Mouse (Mus musculus) MEL (cell line): ENCODE results near the gene P2rx6. TPM values are rescaled to one million over a fixed set of nuclear protein-coding genes. Genes with fewer than 3 reads are reported as not detected.

Experiments
- DNase-seq: peaks from one replicate; pipeline ENCODE4 v3.0.0; 2011; ENCODE audit warnings: low read depth, low spot score
- H3K27ac ChIP-seq: 2 replicates; pipeline ENCODE4 v1.5.1; 2012; ENCODE audit warnings: low read depth, mild to moderate bottlenecking, control low read depth, low read length, moderate library complexity; ENCODE audit not compliant: control insufficient read depth
- H3K27me3 ChIP-seq, 2 experiments: fragments of 150-350 bp in 1 of 2; sonication (generic) in 1 of 2; 2 replicates each; pipeline ENCODE4 v1.6.1; 2012; ENCODE audit warnings: low read length in 2 of 2, mild to moderate bottlenecking in 2 of 2, improper control_type of control experiment in 1 of 2, moderate library complexity in 1 of 2; ENCODE audit not compliant: insufficient read depth in 2 of 2, control insufficient read depth in 1 of 2
- H3K36me3 ChIP-seq, 2 experiments: 2 replicates each; pipeline ENCODE4 v1.6.1; 2012 to 2014; ENCODE audit warnings: low read length in 2 of 2, improper control_type of control experiment in 1 of 2, inconsistent platforms in 1 of 2, mild to moderate bottlenecking in 1 of 2; ENCODE audit not compliant: insufficient read depth in 2 of 2, control insufficient read depth in 1 of 2
- H3K4me1 ChIP-seq, 2 experiments: fragments of 150-350 bp in 1 of 2; sonication (generic) in 1 of 2; 2 replicates each; pipeline ENCODE4 v1.6.1; 2012; ENCODE audit warnings: low read length in 2 of 2, improper control_type of control experiment in 1 of 2, mild to moderate bottlenecking in 1 of 2; ENCODE audit not compliant: insufficient read depth in 2 of 2, control insufficient read depth in 1 of 2
- H3K4me3 ChIP-seq, 2 experiments: fragments of 150-350 bp in 1 of 2; sonication (generic) in 1 of 2; 2 replicates each; pipeline ENCODE4 v1.5.1; 2012; ENCODE audit warnings: low read depth in 2 of 2, low read length in 2 of 2, mild to moderate bottlenecking in 2 of 2, moderate library complexity in 2 of 2, control low read depth in 1 of 2, improper control_type of control experiment in 1 of 2; ENCODE audit not compliant: control insufficient read depth in 1 of 2, insufficient read depth in 1 of 2
- H3K79me2 ChIP-seq: 2 replicates; pipeline ENCODE4 v1.6.1; 2012; ENCODE audit warnings: mild to moderate bottlenecking, low read length, moderate library complexity; ENCODE audit not compliant: control insufficient read depth, poor library complexity, insufficient read depth
- H3K9ac ChIP-seq: 2 replicates; pipeline ENCODE4 v1.6.1; 2012; ENCODE audit warnings: low read depth, mild to moderate bottlenecking, control low read depth, low read length, moderate library complexity; ENCODE audit not compliant: control insufficient read depth, poor library complexity, severe bottlenecking
- H3K9me3 ChIP-seq: fragments of 150-350 bp; sonication (generic); replicated peaks from 2 replicates; pipeline ENCODE4 v1.6.1; 2012; ENCODE audit warnings: mild to moderate bottlenecking, low read length, improper control_type of control experiment, moderate library complexity; ENCODE audit not compliant: insufficient read depth
- CHD1 ChIP-seq: IDR thresholded peaks from 2 replicates; pipeline ENCODE4 v1.6.1; 2012; ENCODE audit warnings: low read depth, mild to moderate bottlenecking, inconsistent platforms, low read length, improper control_type of control experiment
- CHD2 ChIP-seq: IDR thresholded peaks from 2 replicates; pipeline ENCODE4 v1.6.1; 2011; ENCODE audit warnings: low read length, improper control_type of control experiment
- CTCF ChIP-seq, 3 experiments: IDR thresholded peaks in 2 of 3; conservative IDR thresholded peaks in 1 of 3; 2 replicates each; pipeline ENCODE4 v1.5.1; 2011 to 2012; ENCODE audit warnings: low read length in 3 of 3, low read depth in 2 of 3, mild to moderate bottlenecking in 2 of 3, improper control_type of control experiment in 1 of 3, inconsistent platforms in 1 of 3, mixed read lengths in 1 of 3, moderate library complexity in 1 of 3; ENCODE audit not compliant: control insufficient read depth in 1 of 3, insufficient read depth in 1 of 3, poor library complexity in 1 of 3, severe bottlenecking in 1 of 3
- KAT2A ChIP-seq: conservative IDR thresholded peaks from 2 replicates; pipeline ENCODE4 v1.6.1; 2012; ENCODE audit warnings: low read depth, low read length, improper control_type of control experiment, inconsistent platforms
- MAFK ChIP-seq: IDR thresholded peaks from 2 replicates; pipeline ENCODE4 v1.6.1; 2011; ENCODE audit warnings: low read depth, mild to moderate bottlenecking, low read length, improper control_type of control experiment, borderline replicate concordance
- MAX ChIP-seq: IDR thresholded peaks from 2 replicates; pipeline ENCODE4 v1.6.1; 2011; ENCODE audit warnings: low read length, improper control_type of control experiment
- MEF2A ChIP-seq: IDR thresholded peaks from 2 replicates; pipeline ENCODE4 v1.6.1; 2014; ENCODE audit warnings: low read depth, mild to moderate bottlenecking, inconsistent platforms, low read length, improper control_type of control experiment; ENCODE audit not compliant: poor library complexity, insufficient replicate concordance, severe bottlenecking; ENCODE audit errors: extremely low read depth
- POLR2AphosphoS5 ChIP-seq: IDR thresholded peaks from 2 replicates; pipeline ENCODE4 v1.6.1; 2012; ENCODE audit warnings: low read depth, borderline replicate concordance, mild to moderate bottlenecking, inconsistent platforms, low read length, moderate library complexity, mixed read lengths
- RAD21 ChIP-seq: IDR thresholded peaks from 2 replicates; pipeline ENCODE4 v1.6.1; 2011; ENCODE audit warnings: mild to moderate bottlenecking, low read depth, low read length, improper control_type of control experiment
- RCOR1 ChIP-seq: IDR thresholded peaks from 2 replicates; pipeline ENCODE4 v1.6.1; 2012; ENCODE audit warnings: low read depth, mild to moderate bottlenecking, inconsistent platforms, low read length, improper control_type of control experiment
- SMC3 ChIP-seq: IDR thresholded peaks from 2 replicates; pipeline ENCODE4 v1.6.1; 2011; ENCODE audit warnings: low read depth, low read length, improper control_type of control experiment
- TBP ChIP-seq: IDR thresholded peaks from 2 replicates; pipeline ENCODE4 v1.8.0; 2011; ENCODE audit warnings: low read depth, low read length, improper control_type of control experiment
- USF2 ChIP-seq, 2 experiments: IDR thresholded peaks; 2 replicates each; pipeline ENCODE4 v1.6.1; 2011 to 2012; ENCODE audit warnings: improper control_type of control experiment in 2 of 2, low read length in 2 of 2, borderline replicate concordance in 1 of 2, inconsistent platforms in 1 of 2, low read depth in 1 of 2, mild to moderate bottlenecking in 1 of 2; ENCODE audit not compliant: insufficient read depth in 1 of 2
- ZNF384 ChIP-seq: IDR thresholded peaks from 2 replicates; pipeline ENCODE4 v1.6.1; 2012; ENCODE audit warnings: low read depth, mild to moderate bottlenecking, inconsistent platforms, low read length, improper control_type of control experiment
- polyA plus RNA-seq, 2 experiments: library from polyadenylated mRNA; stranded (reverse) in 1 of 2; unstranded in 1 of 2; fragments of >175 nt in 1 of 2; fragments of >200 nt in 1 of 2; gene quantifications; 2 replicates each; pipeline versions ENCODE4 v1.2.1 to v1.2.4; 2012; ENCODE audit warnings: low replicate concordance in 2 of 2, low read depth in 1 of 2; ENCODE audit not compliant: insufficient read length in 2 of 2, insufficient read depth in 1 of 2, missing spikeins in 1 of 2
- total RNA-seq: library from RNA; depleted of rRNA; stranded (reverse); fragments of 300-350 nt; gene quantifications from 2 replicates; pipeline ENCODE4 v1.2.3, GENCODE M21; 2012; rRNA removed

The P2rx6 gene
- total and polyA plus RNA-seq, 3 experiments, result 0.04 to 0.38 TPM; not detected in 1

DNA sequence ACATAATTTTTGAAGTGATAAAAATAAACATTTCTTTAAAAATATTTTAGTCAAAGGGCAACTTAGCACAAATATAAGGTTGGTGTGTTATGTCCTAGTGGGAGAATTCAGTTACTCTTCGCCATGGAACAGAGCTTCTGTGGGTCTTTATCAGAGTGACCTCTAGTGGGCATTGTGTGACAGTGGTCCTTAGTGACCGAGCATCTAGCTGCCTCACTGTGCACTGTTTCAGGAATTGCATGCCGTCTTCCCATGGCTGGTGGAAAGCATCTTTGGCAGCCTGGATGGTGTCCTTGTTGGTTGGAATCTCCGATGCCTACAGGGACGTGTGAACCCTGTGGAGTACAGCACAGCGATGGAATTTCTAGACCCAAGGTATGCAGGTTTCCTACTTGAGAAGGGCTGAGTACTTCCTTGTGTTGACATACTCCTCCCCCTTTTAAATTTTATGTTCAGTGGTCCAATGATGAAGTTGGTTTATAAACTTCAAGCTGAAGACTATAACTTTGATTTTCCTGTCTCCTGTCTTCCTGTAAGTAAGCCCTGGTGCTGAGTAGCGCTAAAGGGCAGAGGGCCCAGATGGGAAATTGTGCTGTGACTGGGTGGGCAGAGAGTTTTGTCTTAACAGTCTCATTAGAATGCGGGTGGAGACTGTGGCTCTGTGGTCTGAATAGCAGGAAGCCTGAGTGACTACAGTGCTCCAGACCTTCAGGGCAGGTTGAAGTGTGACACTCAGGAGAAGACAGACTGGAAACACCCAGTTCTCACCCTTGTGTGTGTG, 64.0 kb downstream of the P2rx6 start:
- no peak overlapping the region for H3K9ac ChIP-seq
- no peaks in the 10 kb centered on the region for H3K4me1 ChIP-seq
- peaks cover 0 to 18% of the 10 kb centered on the region in 2 experiments; a peak in 3 of 4 replicates for H3K36me3 ChIP-seq
- peak; percentile 47 for DNase-seq
- H3K4me3 ChIP-seq, result no peak overlapping the region
- no peaks in the 10 kb centered on the region for H3K9me3 ChIP-seq
- no peak overlapping the region for H3K27ac ChIP-seq
- peak; percentile 39 for TF ChIP-seq RAD21
- TF ChIP-seq SMC3, result peak; percentile 31
- no peak for TF ChIP-seq RCOR1
- peak; percentile 42 to 62 (median 56); a peak in 5 of 6 replicates for TF ChIP-seq CTCF (IDR thresholded peaks at IDR 0.05 in 2 of 3, conservative IDR thresholded peaks at IDR 0.05 in 1 of 3; ENCODE audit: control insufficient read depth in 1 of 3, insufficient read depth in 1 of 3, low read depth in 2 of 3, low read length in 3 of 3, poor library complexity in 1 of 3, severe bottlenecking in 1 of 3)
- TF ChIP-seq POLR2AphosphoS5, result no peak
- TF ChIP-seq, all 39 proteins: peak for 3
- Histone ChIP-seq H3K79me2 (no peaks in the 10 kb centered on the region; the same call in 1 of the 2 replicates), H3K27me3 (no peaks in the 10 kb centered on the region)

DNA sequence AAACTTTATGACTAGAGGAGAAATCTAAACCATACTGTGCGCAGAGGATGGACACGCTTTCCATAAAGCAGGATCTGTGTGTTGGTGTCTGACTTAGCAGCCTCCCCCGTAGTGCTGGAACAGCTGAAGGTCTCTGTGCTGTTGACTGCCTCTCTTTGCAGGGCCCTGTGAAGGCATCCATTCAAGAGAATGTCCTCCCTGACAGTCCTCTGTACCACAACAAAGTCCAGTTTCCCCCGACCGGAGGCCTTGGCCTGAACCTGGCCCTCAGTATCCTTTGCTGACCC, 64.5 kb downstream of the P2rx6 start:
- Histone ChIP-seq H3K36me3 (peaks cover 0 to 16% of the 10 kb centered on the region in 2 experiments; a peak in 3 of 4 replicates), H3K27me3 (no peaks in the 10 kb centered on the region), H3K27ac (no peak overlapping the region), H3K79me2 (no peaks in the 10 kb centered on the region), H3K4me3 (no peak overlapping the region), H3K9ac (no peak overlapping the region), H3K9me3 (no peaks in the 10 kb centered on the region), H3K4me1 (no peaks in the 10 kb centered on the region)
- no peak for DNase-seq
- TF ChIP-seq KAT2A (no peak), RAD21 (no peak), MEF2A (no peak), USF2 (IDR thresholded peaks at IDR 0.05; ENCODE audit: borderline replicate concordance in 1 of 2, insufficient read depth in 1 of 2, low read depth in 1 of 2, low read length in 2 of 2) (no peak), MAFK (no peak), MAX (no peak), ZNF384 (no peak), CHD2 (no peak), CHD1 (no peak), TBP (no peak)

Other genes starting within 250 kb of the P2rx6 start
- gene Serpind1, start 230.5 kb upstream of the P2rx6 start, total RNA-seq, result not detected in 2 replicates
- not detected for gene Serpind1, start 230.5 kb upstream of the P2rx6 start, polyA plus RNA-seq
- gene Snap29, start 155.9 kb upstream of the P2rx6 start, total RNA-seq, result 9.4 and 11.6 TPM in 2 replicates
- gene Snap29, start 155.9 kb upstream of the P2rx6 start, polyA plus RNA-seq, result 10 to 100 TPM in 1 of 2 experiments, not detected in 1; 11.8 TPM
- 25.0 and 30.9 TPM in 2 replicates for gene Pi4ka, start 155.6 kb upstream of the P2rx6 start, total RNA-seq
- gene Pi4ka, start 155.6 kb upstream of the P2rx6 start, polyA plus RNA-seq, result 100 to 1,000 TPM in 1 of 2 experiments, 10 to 100 TPM in 1; 73.1 to 286 TPM
- gene Crkl, start 109.9 kb upstream of the P2rx6 start, total RNA-seq, result 14.9 and 16.2 TPM in 2 replicates
- gene Crkl, start 109.9 kb upstream of the P2rx6 start, polyA plus RNA-seq, result 100 to 1,000 TPM in 1 of 2 experiments, 10 to 100 TPM in 1; 34.6 to 146 TPM
- gene Aifm3, start 72.3 kb upstream of the P2rx6 start, total RNA-seq, result 0.23 and 0.29 TPM in 2 replicates
- gene Aifm3, start 72.3 kb upstream of the P2rx6 start, polyA plus RNA-seq, result under 1 TPM in 1 of 2 experiments, not detected in 1; 0.52 TPM
- gene Lztr1, start 53.2 kb upstream of the P2rx6 start, total RNA-seq, result 39.5 and 45.1 TPM in 2 replicates
- gene Lztr1, start 53.2 kb upstream of the P2rx6 start, polyA plus RNA-seq, result 10 to 100 TPM in 1 of 2 experiments, not detected in 1; 83.2 TPM
- gene Thap7, start 30.7 kb upstream of the P2rx6 start, total RNA-seq, result 53.6 and 65.5 TPM in 2 replicates
- 10 to 100 TPM in 1 of 2 experiments, not detected in 1; 65.4 TPM for gene Thap7, start 30.7 kb upstream of the P2rx6 start, polyA plus RNA-seq
- 0.12 TPM in 1 of 2 replicates, not detected in the other for gene Lrrc74b, start 638 bp upstream of the P2rx6 start, total RNA-seq
- under 1 TPM in 1 of 2 experiments, not detected in 1; 0.10 TPM for gene Lrrc74b, start 638 bp upstream of the P2rx6 start, polyA plus RNA-seq
- gene Slc7a4, start 21.3 kb downstream of the P2rx6 start, total RNA-seq, result 15.4 and 23.1 TPM in 2 replicates
- 10 to 100 TPM in 1 of 2 experiments, not detected in 1; 23.6 TPM for gene Slc7a4, start 21.3 kb downstream of the P2rx6 start, polyA plus RNA-seq
- 47.6 and 51.0 TPM in 2 replicates for gene Smpd4, start 57.5 kb downstream of the P2rx6 start, total RNA-seq
- 100 to 1,000 TPM in 1 of 2 experiments, 10 to 100 TPM in 1; 94.3 to 609 TPM for gene Smpd4, start 57.5 kb downstream of the P2rx6 start, polyA plus RNA-seq
- 1.7 and 1.9 TPM in 2 replicates for gene Ccdc74a, start 84.6 kb downstream of the P2rx6 start, total RNA-seq
- 1 to 10 TPM in 1 of 2 experiments, not detected in 1; 4.6 TPM for gene Ccdc74a, start 84.6 kb downstream of the P2rx6 start, polyA plus RNA-seq
- 25.9 and 27.6 TPM in 2 replicates for gene Med15, start 171.0 kb downstream of the P2rx6 start, total RNA-seq
- 10 to 100 TPM in 1 of 2 experiments, not detected in 1; 62.0 TPM for gene Med15, start 171.0 kb downstream of the P2rx6 start, polyA plus RNA-seq
- 93.6 and 97.0 TPM in 2 replicates for gene Klhl22, start 197.7 kb downstream of the P2rx6 start, total RNA-seq
- 100 to 1,000 TPM in 1 of 2 experiments, 10 to 100 TPM in 1; 82.4 to 191 TPM for gene Klhl22, start 197.7 kb downstream of the P2rx6 start, polyA plus RNA-seq
- gene Scarf2, start 235.4 kb downstream of the P2rx6 start, total RNA-seq, result 0.62 TPM in 2 replicates
- gene Scarf2, start 235.4 kb downstream of the P2rx6 start, polyA plus RNA-seq, result 1 to 10 TPM in 1 of 2 experiments, not detected in 1; 1.2 TPM